Mouse (Mus musculus) myocyte (in vitro differentiated cells): ENCODE data around the gene Magix. TPM values are rescaled to one million over a fixed set of nuclear protein-coding genes. Genes with fewer than 3 reads are reported as not detected.

Source experiments
- H3K27me3 ChIP-seq: one replicate; pipeline ENCODE4 v1.6.1; 2011; ENCODE audit not compliant: control insufficient read depth, insufficient read depth, insufficient read length
- H3K36me3 ChIP-seq: one replicate; pipeline ENCODE4 v1.6.1; 2011; ENCODE audit not compliant: control insufficient read depth, insufficient read depth
- H3K4me2 ChIP-seq: one replicate; pipeline ENCODE4 v1.6.1; 2011; ENCODE audit warnings: low read depth, control low read depth
- H3K4me3 ChIP-seq: one replicate; pipeline ENCODE4 v1.5.1; 2011; ENCODE audit warnings: mild to moderate bottlenecking, control low read depth, moderate library complexity
- H3K79me2 ChIP-seq: one replicate; pipeline ENCODE4 v1.6.1; 2011; ENCODE audit not compliant: control insufficient read depth, insufficient read depth
- H3ac ChIP-seq: one replicate; pipeline ENCODE4 v1.6.1; 2011; ENCODE audit not compliant: control insufficient read depth, insufficient read length
- CEBPB ChIP-seq: IDR thresholded peaks from 2 replicates; pipeline ENCODE4 v1.6.1; 2011; ENCODE audit warnings: mild to moderate bottlenecking, moderate library complexity; ENCODE audit not compliant: poor library complexity, insufficient read depth, severe bottlenecking
- E2F4 ChIP-seq: IDR thresholded peaks from one replicate; pipeline ENCODE4 v1.6.1; 2011; ENCODE audit warnings: mild to moderate bottlenecking, control low read depth, moderate library complexity; ENCODE audit not compliant: insufficient read depth
- MAX ChIP-seq: IDR thresholded peaks from one replicate; pipeline ENCODE4 v1.6.1; 2011; ENCODE audit warnings: low read depth, mild to moderate bottlenecking, control low read depth
- MYOD1 ChIP-seq, 3 experiments: IDR thresholded peaks; one replicate each; pipeline ENCODE4 v1.6.1; 2011; ENCODE audit warnings: control low read depth in 2 of 3, low read depth in 2 of 3, mild to moderate bottlenecking in 2 of 3, moderate library complexity in 1 of 3; ENCODE audit not compliant: insufficient read length in 2 of 3, control insufficient read depth in 1 of 3
- MYOG ChIP-seq, 3 experiments: IDR thresholded peaks; one replicate each; pipeline ENCODE4 v1.6.1; 2011; ENCODE audit warnings: control low read depth in 2 of 3, low read depth in 2 of 3, mild to moderate bottlenecking in 2 of 3; ENCODE audit not compliant: insufficient read length in 2 of 3, control insufficient read depth in 1 of 3, insufficient read depth in 1 of 3
- POLR2A ChIP-seq: IDR thresholded peaks from one replicate; pipeline ENCODE4 v1.6.1; 2011; ENCODE audit warnings: low read depth, mild to moderate bottlenecking, control low read depth, moderate library complexity; ENCODE audit not compliant: insufficient read length
- POLR2AphosphoS2 ChIP-seq: IDR thresholded peaks from one replicate; pipeline ENCODE4 v1.6.1; 2011; ENCODE audit warnings: low read depth, control low read depth; ENCODE audit not compliant: insufficient read length
- REST ChIP-seq: IDR thresholded peaks from one replicate; pipeline ENCODE4 v1.6.1; 2011; ENCODE audit warnings: mild to moderate bottlenecking, control low read depth, moderate library complexity; ENCODE audit not compliant: insufficient read depth, insufficient read length
- SRF ChIP-seq: IDR thresholded peaks from one replicate; pipeline ENCODE4 v1.6.1; 2011; ENCODE audit warnings: low read depth; ENCODE audit not compliant: control insufficient read depth, insufficient read length
- TCF12 ChIP-seq: IDR thresholded peaks from one replicate; pipeline ENCODE4 v1.6.1; 2011; ENCODE audit warnings: mild to moderate bottlenecking, control low read depth; ENCODE audit not compliant: poor library complexity, insufficient read depth, severe bottlenecking
- TCF3 ChIP-seq: IDR thresholded peaks from one replicate; pipeline ENCODE4 v1.6.1; 2011; ENCODE audit warnings: low read depth, control low read depth; ENCODE audit not compliant: insufficient read length
- USF1 ChIP-seq: IDR thresholded peaks from one replicate; pipeline ENCODE4 v1.6.1; 2011; ENCODE audit warnings: low read depth, mild to moderate bottlenecking, control low read depth, moderate library complexity
- polyA plus RNA-seq: library from polyadenylated mRNA; unstranded; fragments of >200 nt; fragmentation: generic; extraction: Trizol; gene quantifications from one replicate; pipeline ENCODE4 v1.2.1, GENCODE M21; 2012; ENCODE audit warnings: missing spikeins

Magix gene
- 0.05 TPM for polyA plus RNA-seq

DNA sequence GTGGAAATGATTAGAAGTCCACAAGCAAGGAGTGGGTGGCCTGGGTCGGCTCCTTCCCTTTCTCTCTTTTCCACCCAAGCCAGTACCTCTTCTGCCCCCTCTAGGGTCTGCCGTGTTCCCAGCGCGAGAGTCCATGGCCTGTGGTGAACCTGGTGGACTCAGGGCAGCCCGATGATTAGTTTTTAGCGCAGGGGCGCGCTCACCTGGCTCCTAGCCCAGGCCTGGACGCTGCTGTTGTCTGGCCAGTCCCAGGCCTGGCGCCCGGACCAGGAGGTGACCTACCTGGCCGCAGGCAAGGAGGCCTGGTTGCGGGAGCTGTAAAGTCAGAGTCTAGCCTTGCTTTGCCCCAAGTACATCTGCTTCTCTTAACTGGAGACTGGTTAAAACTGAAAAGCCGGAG is at the start of gene Magix:
Gene Magix (minus strand): TSS at position 388 of the 400 bp plus-strand sequence.
- Histone ChIP-seq H3K4me3 (no peak within 1 kb of the TSS), H3ac (no peak within 1 kb of the TSS), H3K27me3 (no peaks in the 10 kb centered on the region), H3K4me2 (peak within 1 kb of the TSS; percentile 78), H3K79me2 (no peaks in the 10 kb centered on the region), H3K36me3 (no peaks in the 10 kb centered on the region)
- TF ChIP-seq USF1 (no peak), E2F4 (no peak), POLR2A (no peak), TCF12 (no peak), MAX (no peak), POLR2AphosphoS2 (no peak), TCF3 (no peak), MYOG (IDR thresholded peaks at IDR 0.05; ENCODE audit: control insufficient read depth in 1 of 3, insufficient read depth in 1 of 3, insufficient read length in 2 of 3, low read depth in 2 of 3) (no peak), MYOD1 (IDR thresholded peaks at IDR 0.05; ENCODE audit: control insufficient read depth in 1 of 3, insufficient read length in 2 of 3, low read depth in 2 of 3) (no peak), SRF (no peak), REST (no peak), CEBPB (no peak)

- H3ac ChIP-seq: no peak overlapping the region
- no peak for TF ChIP-seq TCF3
- TF ChIP-seq POLR2A: no peak
- TF ChIP-seq MYOG (IDR thresholded peaks at IDR 0.05; ENCODE audit: control insufficient read depth in 1 of 3, insufficient read depth in 1 of 3, insufficient read length in 2 of 3, low read depth in 2 of 3): no peak
- peak overlapping the region; percentile 33 for H3K4me3 ChIP-seq
- no peaks in the 10 kb centered on the region for H3K79me2 ChIP-seq
- no peaks in the 10 kb centered on the region for H3K27me3 ChIP-seq
- H3K36me3 ChIP-seq: no peaks in the 10 kb centered on the region
- peak overlapping the region; percentile 53 for H3K4me2 ChIP-seq
These were observed 47.8 kb upstream of the Magix start for GRCm38 (mm10) chrX:7728922-7729265.

- peak within 1 kb of the TSS; percentile 82 for H3K4me2 ChIP-seq
- no peaks in the 10 kb centered on the region for H3K79me2 ChIP-seq
- peak within 1 kb of the TSS; percentile 33 for H3K4me3 ChIP-seq
- no peaks in the 10 kb centered on the region for H3K36me3 ChIP-seq
- H3ac ChIP-seq: no peak within 1 kb of the TSS
- H3K27me3 ChIP-seq: no peaks in the 10 kb centered on the region
- peak; percentile 95 for TF ChIP-seq POLR2AphosphoS2
- peak; percentile 73 for TF ChIP-seq POLR2A
- TF ChIP-seq E2F4: no peak
- TF ChIP-seq SRF: no peak
- no peak for TF ChIP-seq TCF3
- TF ChIP-seq MAX: no peak
- no peak for TF ChIP-seq MYOD1 (IDR thresholded peaks at IDR 0.05; ENCODE audit: control insufficient read depth in 1 of 3, insufficient read length in 2 of 3, low read depth in 2 of 3)
These were observed 47.3 kb upstream of the Magix start, which contains the start of gene Praf2 for GRCm38 (mm10) chrX:7728215-7728921. Gene Praf2, plus strand, starts transcription at chrX:7728439.

- H3K79me2 ChIP-seq: peaks cover 8% of the 10 kb centered on the region
- no peak overlapping the region for H3K4me3 ChIP-seq
- H3K27me3 ChIP-seq: no peaks in the 10 kb centered on the region
- TF ChIP-seq REST (no peak), CEBPB (0 out of 2 replicates have a peak, but pooled peaks have one; percentile 29)
- no peak overlapping the region for H3K4me2 ChIP-seq
- H3K36me3 ChIP-seq: no peaks in the 10 kb centered on the region
- H3ac ChIP-seq: no peak overlapping the region
These were observed 46.1 kb upstream of the Magix start for GRCm38 (mm10) chrX:7727176-7727575.

DNA sequence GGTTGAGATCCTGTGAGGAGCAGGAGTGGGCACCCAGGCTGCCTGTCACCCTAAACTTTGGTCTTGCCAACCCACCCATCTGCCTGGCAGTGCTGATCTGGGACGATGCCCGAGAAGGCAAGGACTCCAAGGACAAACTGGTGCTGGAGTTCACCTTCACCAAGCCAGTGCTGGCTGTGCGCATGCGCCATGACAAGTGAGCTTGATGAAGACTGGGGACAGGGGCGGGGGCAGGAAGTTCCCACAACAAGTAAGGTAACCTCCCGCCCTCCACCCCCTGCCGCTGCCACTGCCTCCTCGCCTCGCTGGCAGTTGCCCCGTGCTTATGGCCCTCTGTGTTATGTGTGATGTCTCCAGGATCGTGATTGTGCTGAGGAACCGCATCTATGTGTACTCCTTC is 44.8 kb upstream of the Magix start:
- peaks cover 8% of the 10 kb centered on the region for H3K79me2 ChIP-seq
- no peak overlapping the region for H3K4me2 ChIP-seq
- no peak overlapping the region for H3K4me3 ChIP-seq
- no peak overlapping the region for H3ac ChIP-seq
- no peak for TF ChIP-seq E2F4
- TF ChIP-seq TCF3: no peak
- no peak for TF ChIP-seq POLR2AphosphoS2
- TF ChIP-seq MAX: no peak
- TF ChIP-seq CEBPB: no peak
- no peak for TF ChIP-seq MYOG (IDR thresholded peaks at IDR 0.05; ENCODE audit: control insufficient read depth in 1 of 3, insufficient read depth in 1 of 3, insufficient read length in 2 of 3, low read depth in 2 of 3)
- no peak for TF ChIP-seq USF1
- no peak for TF ChIP-seq MYOD1 (IDR thresholded peaks at IDR 0.05; ENCODE audit: control insufficient read depth in 1 of 3, insufficient read length in 2 of 3, low read depth in 2 of 3)
- TF ChIP-seq TCF12: no peak
- no peaks in the 10 kb centered on the region for H3K27me3 ChIP-seq
- no peaks in the 10 kb centered on the region for H3K36me3 ChIP-seq
